Mouse (Mus musculus) erythroblast, embryonic 14.5 days (primary cell): ENCODE measurements around the gene Klhl29.

ENCODE experiments used
- GATA1 ChIP-seq: IDR thresholded peaks from 2 replicates; pipeline ENCODE4 v1.6.1; 2012; ENCODE audit warnings: low read length, inconsistent platforms, mixed read lengths
- TAL1 ChIP-seq: IDR thresholded peaks from 3 replicates; pipeline ENCODE4 v1.6.1; 2012; ENCODE audit warnings: low read length, inconsistent platforms, mixed read lengths

GRCm38 (mm10) chr12:5157021-5157681, 218.3 kb downstream of the Klhl29 start:
- TF ChIP-seq GATA1 (no peak), TAL1 (no peak)
